Mouse (Mus musculus) limb, embryonic 14.5 days (tissue): ENCODE results near the gene Fndc9. TPM values are rescaled to one million over a fixed set of nuclear protein-coding genes. Genes with fewer than 3 reads are reported as not detected.

Experiments used
- ATAC-seq: fragments of 200-750 bp; cut with Nextera tagmentation; 2 replicates; pipeline ENCODE4 v1.8.0; 2017; ENCODE audit warnings: low read depth, moderate number of reproducible peaks, moderate TSS enrichment; ENCODE audit not compliant: low FRiP score
- DNase-seq: peaks from one replicate; pipeline ENCODE4 v3.0.0-alpha.2; 2015; ENCODE audit warnings: low spot score
- H3K27ac ChIP-seq: fragments of 300-500 bp; sonication (generic); replicated peaks from 2 replicates; pipeline ENCODE4 v1.5.1; 2014; ENCODE audit warnings: low read depth, mild to moderate bottlenecking, low read length, moderate library complexity, mixed read lengths
- H3K27me3 ChIP-seq: fragments of 300-500 bp; sonication (generic); 2 replicates; pipeline ENCODE4 v1.6.1; 2014; ENCODE audit warnings: low read length, mixed read lengths; ENCODE audit not compliant: control insufficient read depth, insufficient read depth
- H3K36me3 ChIP-seq: fragments of 300-500 bp; sonication (generic); 2 replicates; pipeline ENCODE4 v1.6.1; 2014; ENCODE audit warnings: mild to moderate bottlenecking, low read length, moderate library complexity, mixed read lengths; ENCODE audit not compliant: control insufficient read depth, insufficient read depth
- H3K4me1 ChIP-seq: fragments of 300-500 bp; sonication (generic); 2 replicates; pipeline ENCODE4 v1.6.1; 2014; ENCODE audit warnings: antibody characterized with exemption, low read length, mixed read lengths; ENCODE audit not compliant: control insufficient read depth, insufficient read depth
- H3K4me2 ChIP-seq: fragments of 300-500 bp; sonication (generic); replicated peaks from 2 replicates; pipeline ENCODE4 v1.6.1; 2014; ENCODE audit warnings: low read depth, mild to moderate bottlenecking, low read length, moderate library complexity; ENCODE audit not compliant: severe bottlenecking
- H3K4me3 ChIP-seq: fragments of 300-500 bp; sonication (generic); replicated peaks from 2 replicates; pipeline ENCODE4 v1.5.1; 2014; ENCODE audit warnings: low read length
- H3K9ac ChIP-seq: fragments of 300-500 bp; sonication (generic); 2 replicates; pipeline ENCODE4 v1.6.1; 2014; ENCODE audit warnings: mild to moderate bottlenecking, low read depth, low read length, moderate library complexity; ENCODE audit not compliant: severe bottlenecking
- H3K9me3 ChIP-seq: fragments of 300-500 bp; sonication (generic); 2 replicates; pipeline ENCODE4 v1.6.1; 2016; ENCODE audit warnings: low read length; ENCODE audit not compliant: control insufficient read depth
- POLR2A ChIP-seq: fragments of 200-500 bp; IDR thresholded peaks from 2 replicates; pipeline ENCODE4 v1.8.0; 2012; ENCODE audit warnings: inconsistent platforms, mild to moderate bottlenecking, moderate library complexity, borderline replicate concordance; ENCODE audit not compliant: insufficient read depth, insufficient read length; ENCODE audit errors: extremely low read depth
- WGBS: fragments of 180-500 bp; shearing (Covaris S2); extraction: QIAGEN DNeasy Blood & Tissue Kit; methylation state at CpG from one replicate; pipeline ENCODE4 v1.1.7; 2014; 5-methylcytosine and 5-hydroxymethylcytosine counted together
- polyA plus RNA-seq, 2 experiments: library from polyadenylated mRNA; depleted of rRNA in 1 of 2; stranded (reverse) in 1 of 2; unstranded in 1 of 2; fragments of >200 nt; fragmentation: Nextera tagmentation in 1 of 2; extraction: Ambion mirVana in 1 of 2; gene quantifications; 2 replicates each; pipeline versions ENCODE4 v1.2.1 to v1.2.3; 2012 to 2014

Fndc9 gene
- polyA plus RNA-seq, 2 experiments: 0.06 TPM; not detected in 1

- Histone ChIP-seq H3K4me1 (no peaks in the 10 kb centered on the region), H3K9ac (no peak overlapping the region), H3K9me3 (no peaks in the 10 kb centered on the region), H3K36me3 (no peaks in the 10 kb centered on the region), H3K27ac (no peak overlapping the region), H3K4me2 (no peak overlapping the region), H3K27me3 (no peaks in the 10 kb centered on the region), H3K4me3 (no peak overlapping the region)
- DNase-seq (no peak), ATAC-seq (no peak)
- WGBS: 84% methylated on average over 4 of the region's 4 CpGs
- no peak for TF ChIP-seq POLR2A
Observed at GRCm38 (mm10) chr11:46232803-46233202, 2.5 kb upstream of the Fndc9 start.

GRCm38 (mm10) chr11:46233966-46234365, 1.4 kb upstream of the Fndc9 start:
- ATAC-seq: no peak
- no peaks in the 10 kb centered on the region for H3K4me1 ChIP-seq
- H3K9ac ChIP-seq: no peak overlapping the region
- WGBS: 79% methylated on average over 4 of the region's 4 CpGs
- H3K36me3 ChIP-seq: peaks cover 3% of the 10 kb centered on the region; the same call in 1 of the 2 replicates
- DNase-seq: no peak
- H3K27ac ChIP-seq: no peak overlapping the region
- H3K27me3 ChIP-seq: no peaks in the 10 kb centered on the region
- H3K4me2 ChIP-seq: no peak overlapping the region
- no peaks in the 10 kb centered on the region for H3K9me3 ChIP-seq
- no peak overlapping the region for H3K4me3 ChIP-seq
- TF ChIP-seq POLR2A: no peak

DNA sequence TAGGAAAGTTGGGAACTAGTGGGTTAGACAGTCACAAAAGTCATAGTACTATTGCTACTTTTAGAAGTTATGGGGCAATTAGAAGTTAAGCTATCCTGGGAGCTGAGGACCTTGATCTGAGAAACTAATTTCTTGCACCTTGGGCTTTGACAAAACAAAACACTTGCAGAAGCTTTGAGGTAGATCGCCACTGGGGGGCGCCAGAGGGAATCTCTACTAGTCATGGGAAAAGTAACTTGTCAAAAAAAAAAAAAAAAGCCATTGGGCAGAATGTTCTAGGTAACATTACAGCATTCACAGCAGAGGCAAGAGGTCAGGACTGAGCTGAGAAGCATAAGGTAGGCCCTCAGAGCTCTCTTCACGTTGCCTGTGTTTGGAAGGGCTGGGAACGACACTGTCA, 1.6 kb downstream of the Fndc9 start:
- Histone ChIP-seq H3K27me3 (no peaks in the 10 kb centered on the region), H3K27ac (no peak overlapping the region), H3K9ac (no peak overlapping the region), H3K4me2 (no peak overlapping the region), H3K9me3 (no peaks in the 10 kb centered on the region), H3K4me3 (no peak overlapping the region), H3K4me1 (no peaks in the 10 kb centered on the region), H3K36me3 (peaks cover 7% of the 10 kb centered on the region; the same call in 1 of the 2 replicates)
- peak; percentile 68 for DNase-seq
- 48% methylated on average over 4 of the region's 4 CpGs for WGBS
- TF ChIP-seq POLR2A: no peak
- ATAC-seq: no peak

DNA sequence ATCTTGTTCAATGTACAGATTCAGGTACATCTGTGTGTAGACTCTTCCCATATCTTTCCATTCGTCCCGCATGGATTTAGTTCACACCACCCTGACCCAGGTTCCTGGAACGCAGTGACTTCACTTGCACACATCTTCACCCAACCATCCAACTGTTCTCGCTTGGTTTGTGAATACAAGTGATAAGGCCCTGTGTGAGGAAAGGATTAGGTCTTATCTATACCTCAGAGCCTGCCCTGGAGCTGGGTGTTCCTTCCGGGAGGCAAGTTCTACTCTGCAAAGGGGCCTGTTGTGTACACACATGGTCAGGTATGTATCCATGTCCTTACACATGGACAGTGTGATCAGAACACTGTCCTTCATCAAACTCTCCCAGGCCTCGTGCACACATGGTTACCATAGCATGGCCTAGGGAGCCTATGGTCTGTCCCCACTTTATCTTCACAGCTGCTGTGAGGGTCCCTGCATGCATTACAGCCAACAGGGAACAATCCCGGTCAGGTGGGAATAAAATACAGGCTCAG, 5.9 kb downstream of the Fndc9 start:
- Histone ChIP-seq H3K9ac (no peak overlapping the region), H3K27ac (no peak overlapping the region), H3K4me1 (no peaks in the 10 kb centered on the region), H3K36me3 (peaks cover 7% of the 10 kb centered on the region; the same call in 1 of the 2 replicates), H3K4me3 (no peak overlapping the region), H3K27me3 (no peaks in the 10 kb centered on the region), H3K9me3 (no peaks in the 10 kb centered on the region), H3K4me2 (no peak overlapping the region)
- 93% methylated on average over 7 of the region's 7 CpGs for WGBS
- ATAC-seq (no peak), DNase-seq (no peak)
- TF ChIP-seq POLR2A: no peak

DNA sequence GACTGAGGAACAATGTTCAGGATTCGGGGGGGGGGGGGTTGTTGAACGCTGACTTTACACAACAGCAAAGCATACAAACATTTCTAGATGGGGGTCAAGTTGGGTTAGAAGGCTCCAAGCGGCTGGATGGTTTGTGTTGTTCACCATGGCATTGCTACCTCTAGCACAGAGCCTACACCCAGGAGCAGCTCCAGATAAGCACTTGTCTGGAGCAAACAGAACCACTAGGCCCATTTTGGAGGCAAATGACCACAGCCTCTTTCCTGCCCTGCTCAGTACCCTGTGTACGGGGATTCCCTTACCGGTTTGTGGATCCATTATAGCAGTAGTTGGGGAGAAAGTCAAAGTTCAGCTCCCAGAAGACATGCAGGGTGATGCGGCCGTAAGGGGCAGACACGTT, 6.7 kb downstream of the Fndc9 start:
- no peaks in the 10 kb centered on the region for H3K27me3 ChIP-seq
- H3K4me2 ChIP-seq: no peak overlapping the region
- H3K9ac ChIP-seq: no peak overlapping the region
- no peaks in the 10 kb centered on the region for H3K4me1 ChIP-seq
- WGBS: 84% methylated on average over 8 of the region's 8 CpGs
- TF ChIP-seq POLR2A: no peak
- no peaks in the 10 kb centered on the region for H3K9me3 ChIP-seq
- H3K27ac ChIP-seq: no peak overlapping the region
- H3K4me3 ChIP-seq: no peak overlapping the region
- ATAC-seq (no peak), DNase-seq (no peak)
- peaks cover 9% of the 10 kb centered on the region; the same call in 1 of the 2 replicates for H3K36me3 ChIP-seq
